In genomic region chr10:117045175-117046056, GRCm38 (mm10) we compare ENCODE assay signal across 8 mouse cellular contexts. TPM values are rescaled to one million over a fixed set of nuclear protein-coding genes. Genes with fewer than 3 reads are reported as not detected.
DNase-seq lines count a peak whose midpoint lies in the region; ATAC-seq and TF ChIP-seq lines count a peak whose summit lies in the region.

Gene Lrrc10 (plus strand): TSS chr10:117045341.

- peaks cover 6% of the 10 kb centered on the region; the same call in 1 of the 2 replicates for H3K4me1 ChIP-seq in cerebellum, adult 2 months (ENCODE audit: control insufficient read depth, insufficient read depth, low read length)
- 0 out of 2 replicates have a peak, but pooled peaks cover 4% of the 10 kb centered on the region for H3K4me1 ChIP-seq in midbrain, embryonic 14.5 days (ENCODE audit: control insufficient read depth, insufficient read depth, low read length)

- H3K27me3 ChIP-seq in cerebellum, adult 2 months (ENCODE audit: control insufficient read depth, insufficient read depth, low read length), result no peaks in the 10 kb centered on the region
- no peaks in the 10 kb centered on the region for H3K27me3 ChIP-seq in midbrain, embryonic 14.5 days (ENCODE audit: control insufficient read depth, insufficient read depth, low read length)

- DNase-seq in embryo, embryonic 10 days (ENCODE audit: low spot score), result peak; percentile 41
- DNase-seq in embryo, embryonic 9.5 days (ENCODE audit: extremely low spot score), result no peak
- DNase-seq in cerebellum, adult 2 months, result peak; percentile 59 to 61
- DNase-seq in heart, adult 8-10 months (ENCODE audit: low spot score), result peak; percentile 41
- DNase-seq in layer of hippocampus, adult 18-20 months (ENCODE audit: low spot score in 2 of 2), result peak; percentile 50 to 69
- DNase-seq in midbrain, embryonic 14.5 days, result peak; percentile 35
- no peak for DNase-seq in urinary bladder, postnatal 4 days (ENCODE audit: low spot score in 2 of 2)
- DNase-seq in urinary bladder, postnatal 14 days (ENCODE audit: low spot score), result no peak

- no peak within 1 kb of the TSS for H3K27ac ChIP-seq in cerebellum, adult 2 months (ENCODE audit: insufficient read depth, low read length)
- no peak within 1 kb of the TSS for H3K27ac ChIP-seq in midbrain, embryonic 14.5 days (replicated peaks; ENCODE audit: low read depth, low read length)

- no peak for ATAC-seq in midbrain, embryonic 14.5 days (ENCODE audit: low FRiP score, low TSS enrichment)

- 29% methylated on average over 40 of the region's 40 CpGs for WGBS in cerebellum, adult 2 months
- WGBS in midbrain, embryonic 14.5 days, result 45% methylated on average over 40 of the region's 40 CpGs

- H3K9me3 ChIP-seq in midbrain, embryonic 14.5 days (ENCODE audit: control insufficient read depth, low read length), result no peaks in the 10 kb centered on the region

- peak; percentile 10; the same call in 1 of the 2 replicates for TF ChIP-seq POLR2A in cerebellum, adult 2 months (IDR thresholded peaks at IDR 0.05; ENCODE audit: borderline replicate concordance, insufficient read depth, low read length)

- no peak within 1 kb of the TSS for H3K9ac ChIP-seq in midbrain, embryonic 14.5 days (replicated peaks; ENCODE audit: low read length)

- H3K36me3 ChIP-seq in midbrain, embryonic 14.5 days (ENCODE audit: control insufficient read depth, insufficient read depth, low read length), result peaks cover 12% of the 10 kb centered on the region

- peak within 1 kb of the TSS; percentile 54 for H3K4me3 ChIP-seq in cerebellum, adult 2 months (replicated peaks; ENCODE audit: insufficient read depth, low read depth, low read length)
- H3K4me3 ChIP-seq in midbrain, embryonic 14.5 days (replicated peaks; ENCODE audit: low read depth, low read length), result no peak within 1 kb of the TSS

- no peak for TF ChIP-seq CTCF in cerebellum, adult 2 months (IDR thresholded peaks at IDR 0.05; ENCODE audit: borderline replicate concordance, insufficient read depth, low read depth, low read length)

- H3K4me2 ChIP-seq in midbrain, embryonic 14.5 days (ENCODE audit: low read length), result peak within 1 kb of the TSS; percentile 39

RNA-seq across cellular contexts. Expression of gene Lrrc10, which starts in this region (rescaled TPM):
- polyA plus RNA-seq in cerebellum, adult 2 months (2012; rRNA removed), result 0.16 TPM in 1 of 2 replicates, not detected in the other
- total RNA-seq in heart, adult 8-10 months (2022), result 100 to 1,000 TPM; 159 to 208 (median 180) TPM
- not detected for total RNA-seq in layer of hippocampus, adult 18-20 months (2021)
- polyA plus RNA-seq in midbrain, embryonic 14.5 days (2014; fragmentation: Nextera tagmentation; extraction: Ambion mirVana), result not detected in 2 replicates

Comparison
In these comparisons a context has a peak if more than half of its experiments do, and no peak if none do; other contexts are left out.
1. RNA of gene Lrrc10 (total RNA-seq): 159 to 208 TPM in heart, adult 8-10 months; not detected in layer of hippocampus, adult 18-20 months; every median in the first group is over 100 times any median in the second.
2. DNase-seq: peak in embryo, embryonic 10 days (single experiment) and heart, adult 8-10 months (single experiment); none in embryo, embryonic 9.5 days (single experiment), urinary bladder, postnatal 4 days (0 of 2) and urinary bladder, postnatal 14 days (single experiment).
3. Peak in DNase-seq and H3K4me3 ChIP-seq in cerebellum, adult 2 months; RNA of the gene not detected or under 1 TPM.
4. Peak in DNase-seq in layer of hippocampus, adult 18-20 months; RNA of the gene not detected or under 1 TPM.
5. Peak in DNase-seq and H3K4me2 ChIP-seq in midbrain, embryonic 14.5 days; RNA of the gene not detected or under 1 TPM.